Mouse (Mus musculus): ENCODE data around the gene D330020A13Rik. TPM values are rescaled to one million over a fixed set of nuclear protein-coding genes. Genes with fewer than 3 reads are reported as not detected.
A peak's percentile ranks its signal among the peaks of the same experiment; 100 is the strongest.
"Not testable (repeated sequence)": the region's sequence is repeated elsewhere in the genome, so short reads cannot be mapped to it uniquely, and the experiment has no call there.

The D330020A13Rik gene
- total RNA-seq (2021): under 1 TPM; 0.24 to 0.27 TPM
- long read RNA-seq, experiment 1: 0 reads
- long read RNA-seq, experiment 2: 0 reads

DNA sequence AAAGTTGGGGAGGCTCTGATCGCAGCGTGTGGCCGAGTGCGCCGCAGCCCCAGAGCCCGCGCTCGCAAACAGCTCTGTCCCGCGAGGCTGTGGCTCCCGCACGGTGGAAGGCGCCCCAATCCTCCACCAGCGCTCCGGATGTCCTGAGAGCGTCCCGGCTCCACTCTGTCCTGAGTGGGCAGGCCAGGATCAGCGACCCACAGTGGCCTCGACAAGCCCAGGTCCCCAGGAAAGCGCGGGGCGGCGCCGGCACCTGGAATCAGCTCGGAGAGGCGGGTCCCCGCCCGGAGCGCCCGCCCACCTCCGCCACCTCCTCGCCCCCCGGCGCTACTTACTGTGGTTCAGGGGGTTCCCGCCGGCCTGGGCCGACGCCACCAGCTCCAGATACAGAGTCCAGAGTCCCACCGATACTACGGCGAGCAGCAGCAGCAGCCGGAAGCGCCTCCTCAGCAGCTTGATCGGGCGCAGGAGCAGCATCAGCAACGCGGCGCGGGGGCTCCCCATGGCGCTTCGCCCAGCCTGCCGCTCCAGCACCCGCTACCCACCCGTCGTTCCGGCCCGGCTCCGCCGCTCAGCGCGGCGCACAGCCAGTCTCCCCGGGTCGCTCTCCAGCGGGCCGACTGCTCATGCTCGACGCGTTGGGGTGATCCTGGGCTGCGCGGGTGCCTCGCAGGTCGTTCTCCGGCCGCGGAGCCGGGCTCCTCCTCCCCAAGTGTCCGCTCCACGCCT is at the start of gene D330020A13Rik, which contains the start of gene B4galnt3:
Gene D330020A13Rik, plus strand, starts transcription at position 309 of the 729 bp plus-strand sequence.
Gene B4galnt3, minus strand, starts transcription at position 504 of the 729 bp plus-strand sequence.
- peak; percentile 59 for DNase-seq

DNA sequence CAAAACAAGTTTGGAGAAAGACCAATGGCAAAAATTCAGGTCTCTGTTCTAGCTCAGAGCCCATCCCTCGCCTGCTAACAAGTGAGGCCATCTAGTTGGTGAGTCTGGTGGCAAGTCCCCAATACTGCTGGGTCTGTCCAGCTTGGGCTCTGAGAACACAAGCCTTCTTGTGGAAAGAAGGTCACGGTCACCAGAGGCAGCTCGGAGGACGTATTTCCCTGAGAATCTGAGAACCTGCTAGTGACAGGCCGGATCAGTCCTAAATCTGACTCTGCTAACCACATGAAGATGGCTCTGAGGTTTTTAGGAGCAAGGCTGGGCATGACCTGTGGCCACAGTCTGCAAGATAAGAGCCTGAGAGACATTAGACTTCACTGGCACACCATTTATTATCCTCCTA is 47.5 kb upstream of the D330020A13Rik start:
- peak; percentile 13 for DNase-seq

DNA sequence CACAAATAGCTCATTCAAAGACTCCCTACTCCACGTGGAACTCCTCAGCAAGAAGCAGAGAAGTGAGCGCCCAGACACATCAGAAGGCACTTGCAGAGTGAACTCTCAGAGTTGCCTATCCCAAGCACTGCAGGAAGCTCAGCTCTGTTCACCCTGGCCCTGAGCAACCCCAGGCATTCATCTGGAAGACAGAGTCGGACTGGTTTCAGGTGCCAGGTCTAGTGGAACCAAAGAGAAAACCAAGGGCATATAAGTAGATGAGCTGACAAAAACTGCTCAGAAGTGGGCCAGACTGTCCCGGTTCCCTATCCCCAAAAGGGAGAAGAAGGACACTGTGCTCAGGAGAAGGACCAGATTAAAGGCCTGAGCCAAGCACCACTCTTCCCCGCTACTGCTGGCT is 44.3 kb upstream of the D330020A13Rik start:
- no peak for DNase-seq

DNA sequence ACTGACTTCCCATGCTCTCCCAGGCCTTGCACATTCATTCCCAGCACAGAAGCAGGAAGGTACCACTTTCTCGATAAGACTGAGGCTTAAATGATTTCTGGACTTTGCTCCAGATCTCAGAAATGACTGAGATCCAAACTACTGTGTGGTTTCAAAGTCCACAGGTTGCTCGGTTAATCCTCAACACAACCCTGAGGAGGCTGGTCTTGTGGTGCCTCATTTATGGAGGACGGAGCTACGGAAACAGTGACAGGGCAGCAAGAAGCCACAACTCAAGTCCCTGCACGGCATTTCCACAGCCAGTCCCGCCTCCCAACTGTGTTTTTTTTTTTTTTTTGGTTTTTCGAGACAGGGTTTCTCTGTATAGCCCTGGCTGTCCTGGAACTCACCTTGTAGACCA is 43.2 kb upstream of the D330020A13Rik start:
- no peak for DNase-seq

DNA sequence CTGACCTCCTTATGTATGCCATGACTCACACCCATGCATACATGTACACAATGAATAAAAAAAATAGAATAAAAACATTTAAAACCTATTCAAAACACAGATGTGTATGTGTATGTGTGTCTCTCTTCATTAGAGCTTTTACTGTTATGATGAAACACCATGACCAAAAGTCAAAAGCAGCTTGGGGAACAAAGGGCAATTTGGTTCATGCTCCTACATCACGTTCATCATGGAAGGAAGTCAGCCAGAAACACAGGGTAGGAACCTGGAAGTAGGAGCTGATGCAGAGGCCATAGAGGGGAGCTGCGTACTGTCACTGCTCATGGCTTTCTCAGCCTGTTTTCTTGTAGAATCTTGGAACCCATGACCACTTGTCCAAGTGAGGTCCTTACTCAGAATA is 41.4 kb upstream of the D330020A13Rik start:
- DNase-seq: no peak

DNA sequence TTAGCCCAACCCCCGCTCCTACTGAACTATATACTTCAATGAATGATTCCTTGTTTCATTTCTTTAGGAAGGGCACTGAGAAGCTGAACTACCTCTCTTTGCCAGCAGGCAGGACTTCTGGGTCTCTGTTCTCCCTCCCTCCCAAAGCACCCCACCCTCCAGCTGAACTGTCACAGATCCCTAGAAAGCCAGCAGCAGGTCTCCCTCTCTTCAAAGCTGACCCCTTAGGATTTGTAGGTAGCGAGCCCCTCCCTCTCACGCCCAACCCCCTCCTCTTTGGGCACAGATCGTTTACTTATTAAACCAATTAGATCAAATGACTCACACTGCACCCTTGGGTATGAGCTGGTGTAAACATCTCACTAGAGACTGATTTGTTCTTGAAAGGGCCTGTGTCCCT is 39.5 kb upstream of the D330020A13Rik start:
- no peak for DNase-seq

DNA sequence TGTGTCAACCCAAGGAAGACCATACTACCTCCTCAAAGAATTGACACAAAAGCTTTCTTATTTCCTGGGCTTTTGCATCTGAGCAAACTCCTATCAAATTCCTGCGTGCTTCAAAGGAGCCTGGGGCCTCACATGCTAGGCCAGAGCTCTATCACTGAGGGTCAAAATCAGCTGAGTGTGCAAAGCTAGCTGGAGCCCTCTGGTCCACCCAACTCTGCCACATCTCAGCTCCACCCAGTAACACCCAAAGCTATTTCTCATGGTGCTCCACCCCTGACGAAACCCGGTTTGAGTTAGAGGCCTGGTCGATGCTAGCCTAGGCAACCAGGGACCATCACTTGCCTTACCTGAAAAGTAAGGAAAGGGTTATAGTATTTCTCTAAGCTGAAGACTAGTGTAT is 39.0 kb upstream of the D330020A13Rik start:
- DNase-seq: no peak

DNA sequence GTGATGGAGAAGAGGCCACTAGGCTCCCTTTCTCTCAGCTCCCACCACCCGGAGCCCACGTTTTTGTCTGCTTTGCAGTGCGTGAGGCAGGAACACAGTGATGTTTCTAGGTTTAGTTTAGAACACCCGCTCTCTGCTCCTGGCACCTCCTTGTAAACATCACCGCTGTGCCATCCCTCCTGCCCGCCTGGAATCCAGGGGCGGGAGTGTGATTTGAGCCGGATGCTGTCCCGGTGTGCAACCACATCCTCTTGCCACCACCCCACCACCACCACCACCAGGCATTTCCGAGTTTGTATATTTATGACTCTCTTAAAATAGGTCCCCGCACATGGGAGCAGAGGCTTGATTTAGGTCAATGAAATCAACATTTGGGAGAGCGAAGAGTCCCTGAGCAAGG is 38.5 kb upstream of the D330020A13Rik start:
- DNase-seq: no peak

DNA sequence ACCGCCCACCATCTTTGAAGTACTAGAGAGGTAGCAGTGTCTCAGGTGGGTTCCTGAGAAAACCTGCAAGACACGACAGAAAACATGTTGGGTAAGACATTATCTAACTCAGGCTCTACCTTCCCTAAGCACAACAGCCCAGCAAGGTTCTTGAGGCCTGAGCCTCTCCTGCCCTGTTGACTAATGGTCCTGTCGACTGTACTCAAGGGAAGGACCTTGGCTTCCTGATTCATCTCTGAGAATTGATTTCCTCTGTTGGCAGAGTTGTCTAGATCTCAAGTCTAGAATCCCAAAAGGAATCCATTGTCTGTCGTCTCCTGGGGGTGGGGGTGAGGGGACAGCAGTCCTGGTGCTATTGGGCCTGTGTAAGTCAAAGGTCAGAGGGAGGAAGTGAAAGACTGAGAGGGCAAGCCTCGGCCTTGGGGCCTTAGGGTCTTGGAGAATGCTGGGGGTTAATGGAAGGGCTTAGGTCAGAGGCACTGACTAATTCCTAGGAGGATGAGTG is 37.7 kb upstream of the D330020A13Rik start:
- peak; percentile 31 for DNase-seq

DNA sequence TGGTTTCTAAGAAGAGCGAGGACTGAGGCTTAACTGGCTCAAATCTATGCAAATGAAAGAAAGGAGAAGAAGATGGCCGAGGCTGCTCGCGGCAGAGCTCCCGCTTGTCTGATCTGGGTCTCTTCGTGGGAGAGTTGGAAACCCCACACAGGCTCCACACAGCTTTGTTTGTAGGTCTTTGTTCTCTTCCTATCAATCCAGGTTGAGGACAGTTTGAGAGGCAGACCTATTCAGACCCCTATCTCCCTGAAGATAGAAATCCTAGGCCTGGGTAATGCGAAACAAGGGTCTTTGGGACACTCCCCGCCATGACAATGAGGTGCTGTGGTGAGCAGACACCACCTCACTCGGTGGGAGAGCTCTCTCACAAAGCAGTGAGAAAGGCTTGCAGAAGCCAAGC is 34.7 kb upstream of the D330020A13Rik start:
- DNase-seq: no peak

DNA sequence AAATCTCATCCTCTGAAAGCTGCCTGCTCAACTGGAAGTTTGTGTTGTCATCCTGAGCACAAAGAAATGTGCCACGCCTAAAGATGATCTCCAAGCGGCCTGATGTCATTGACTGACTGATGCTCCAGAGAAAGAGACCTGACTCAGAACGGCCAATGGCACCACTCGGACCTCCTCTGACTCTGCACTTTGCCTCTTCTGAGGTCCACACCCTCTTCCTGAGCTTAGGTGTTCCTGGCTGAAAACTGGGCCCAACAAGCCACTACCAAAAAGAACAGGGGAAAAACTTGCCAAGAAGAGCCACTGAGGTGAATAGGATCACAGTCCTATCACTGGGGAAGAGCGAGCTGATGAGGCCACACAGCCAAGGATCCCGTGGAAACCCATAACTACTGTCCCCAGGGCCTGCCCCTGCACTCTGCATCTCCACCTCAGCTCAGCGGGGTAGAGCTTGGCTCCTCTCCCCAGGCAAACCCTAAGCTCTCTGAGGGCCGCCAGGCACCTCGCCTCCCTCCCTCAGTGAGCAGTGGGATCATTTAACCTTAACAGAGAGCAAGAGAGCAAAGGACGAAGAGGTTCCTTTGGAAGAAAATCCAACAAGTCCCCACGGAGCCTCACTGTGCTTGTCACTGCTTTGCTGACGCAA is 31.2 kb upstream of the D330020A13Rik start:
- DNase-seq: no peak

DNA sequence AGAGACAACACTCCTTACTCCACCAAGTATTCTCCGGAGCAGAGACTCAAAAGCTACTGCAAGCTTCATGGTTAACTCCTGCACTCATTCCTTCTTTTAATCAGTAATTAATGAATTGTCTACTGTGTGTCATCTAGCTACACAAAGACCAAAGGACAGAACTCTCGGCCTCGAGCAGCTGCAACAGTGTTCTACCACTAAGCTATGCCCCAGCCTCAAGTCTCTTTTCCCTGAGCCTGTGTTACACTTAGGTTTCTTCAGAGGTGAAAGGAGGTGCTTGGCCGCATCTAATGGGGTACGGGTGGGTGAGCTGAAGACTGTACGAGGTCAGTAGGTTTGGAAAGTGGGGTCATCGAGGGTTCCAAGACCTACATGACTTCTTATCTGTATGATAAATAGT is 30.6 kb upstream of the D330020A13Rik start:
- no peak for DNase-seq

DNA sequence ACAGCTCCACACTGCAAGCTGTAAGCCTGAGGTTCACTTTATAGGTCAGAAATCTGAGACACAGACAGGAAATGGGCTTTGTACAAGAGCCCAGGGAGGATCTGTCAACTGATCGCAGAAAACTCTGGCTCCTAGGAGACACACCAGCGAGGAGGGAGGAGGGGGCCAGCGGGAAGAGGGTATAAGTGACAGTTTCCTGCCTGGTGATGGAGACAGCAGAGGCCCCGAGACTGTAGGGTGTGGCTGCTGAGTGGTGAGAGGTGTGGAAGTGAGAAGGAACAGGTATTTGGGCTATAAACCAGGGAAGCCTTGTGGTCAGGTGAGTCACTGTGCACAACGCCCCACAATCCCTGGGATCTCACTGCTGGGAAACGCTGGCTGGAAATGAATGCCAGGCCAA is 30.0 kb upstream of the D330020A13Rik start:
- DNase-seq: no peak

DNA sequence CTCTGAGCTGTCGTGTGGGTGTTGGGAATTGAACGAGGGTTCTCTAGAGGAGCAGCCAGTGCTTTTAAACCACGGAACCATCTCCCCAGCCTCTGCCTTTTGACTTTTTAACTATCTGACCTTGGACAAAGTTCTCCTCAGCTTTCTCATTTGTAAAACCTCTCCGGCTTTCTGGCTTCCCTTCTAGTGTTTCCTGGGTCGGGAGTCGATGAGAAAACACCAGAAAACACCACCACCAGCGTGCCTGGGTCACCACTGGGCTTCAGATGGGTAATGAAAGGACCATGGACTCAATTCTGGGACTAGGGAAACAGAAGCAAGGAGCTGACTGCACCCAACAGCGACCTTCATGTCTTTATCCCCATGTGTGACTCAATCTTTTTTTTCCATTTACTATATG is 20.0 kb upstream of the D330020A13Rik start:
- DNase-seq: no peak

DNA sequence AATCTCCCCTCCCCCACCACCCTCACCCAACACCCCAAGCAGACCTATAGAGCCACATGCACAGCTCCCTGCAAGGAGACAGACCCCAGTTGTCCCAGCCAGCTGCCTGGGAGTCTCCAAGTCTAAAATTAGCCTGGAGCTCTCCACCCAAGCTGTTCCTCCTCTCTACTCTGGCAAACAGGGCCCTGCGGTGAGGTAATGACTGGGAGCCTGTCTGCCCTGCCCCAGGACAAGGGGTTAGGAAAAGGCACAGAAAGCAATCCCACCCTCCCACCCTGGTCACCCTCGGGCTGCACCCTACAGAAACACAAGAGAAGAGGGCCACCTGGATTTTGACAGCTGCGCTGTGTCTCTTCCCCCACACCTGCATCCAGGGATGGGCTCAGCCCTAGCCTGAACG is 19.3 kb upstream of the D330020A13Rik start:
- DNase-seq: no peak

DNA sequence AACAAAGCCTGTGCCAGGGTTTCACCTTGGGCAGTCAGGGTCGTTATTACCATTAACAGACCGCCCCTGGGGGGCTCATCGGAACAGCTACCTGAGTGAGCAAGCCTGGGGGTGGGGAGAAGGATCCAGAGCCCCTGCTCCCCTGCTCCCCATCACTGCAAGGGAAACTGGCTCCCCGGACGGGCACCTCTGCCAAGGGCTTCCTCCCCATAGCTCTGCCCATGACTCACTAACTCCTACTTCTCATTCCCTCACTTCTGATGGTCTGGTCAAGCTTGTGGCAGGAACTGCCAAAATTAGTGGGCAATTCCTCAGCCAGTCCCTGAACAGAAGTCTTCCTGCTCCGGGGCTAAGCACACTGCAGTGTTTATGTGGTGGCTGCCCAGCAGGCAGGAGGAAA is 18.9 kb upstream of the D330020A13Rik start:
- peak; percentile 41 for DNase-seq

DNA sequence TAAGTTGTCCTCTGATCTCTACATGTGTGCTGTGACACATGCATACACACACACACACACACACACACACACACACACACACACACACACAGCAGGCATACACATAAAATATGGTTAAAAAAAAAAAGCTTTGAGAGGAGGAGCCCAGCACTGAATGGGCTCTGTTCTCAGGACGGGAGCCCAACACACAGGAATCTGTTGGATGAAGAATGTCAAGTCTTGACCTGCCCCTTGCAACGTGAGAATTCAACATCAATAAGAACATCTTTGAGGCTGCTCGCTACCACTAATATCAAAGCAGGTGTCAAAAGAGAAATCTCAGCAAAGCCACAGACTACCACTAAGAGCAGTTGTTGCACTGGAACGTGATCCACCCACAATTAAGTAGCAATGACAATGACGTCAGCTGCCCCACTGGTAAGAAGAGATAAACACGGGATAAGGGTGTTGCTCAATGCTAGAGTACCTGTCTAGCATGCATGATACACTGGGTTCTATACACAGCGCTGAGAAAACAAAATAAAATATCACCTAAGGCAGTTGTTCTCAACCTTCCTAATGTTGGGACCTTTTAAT is 17.2 kb upstream of the D330020A13Rik start:
- no peak for DNase-seq

DNA sequence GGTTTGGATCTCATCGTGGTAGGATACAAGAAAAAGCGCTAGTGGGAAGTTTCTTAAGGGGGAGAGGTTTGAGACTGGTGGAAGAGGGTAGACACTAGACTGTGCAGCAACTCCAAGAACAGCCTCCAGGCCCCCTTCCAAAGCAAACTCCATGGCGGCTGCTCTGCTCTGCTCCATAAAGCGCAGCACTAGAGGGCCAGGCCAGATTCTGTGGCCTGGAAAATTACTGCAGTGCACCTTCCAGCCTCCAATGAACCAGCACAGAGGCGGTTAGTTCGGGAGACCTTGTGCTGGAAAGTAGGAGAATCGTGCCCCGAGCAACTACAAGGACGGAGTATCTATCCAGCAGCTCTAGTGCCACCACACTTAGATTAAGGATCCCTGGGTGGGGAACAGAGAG is 6.9 kb upstream of the D330020A13Rik start:
- no peak for DNase-seq

DNA sequence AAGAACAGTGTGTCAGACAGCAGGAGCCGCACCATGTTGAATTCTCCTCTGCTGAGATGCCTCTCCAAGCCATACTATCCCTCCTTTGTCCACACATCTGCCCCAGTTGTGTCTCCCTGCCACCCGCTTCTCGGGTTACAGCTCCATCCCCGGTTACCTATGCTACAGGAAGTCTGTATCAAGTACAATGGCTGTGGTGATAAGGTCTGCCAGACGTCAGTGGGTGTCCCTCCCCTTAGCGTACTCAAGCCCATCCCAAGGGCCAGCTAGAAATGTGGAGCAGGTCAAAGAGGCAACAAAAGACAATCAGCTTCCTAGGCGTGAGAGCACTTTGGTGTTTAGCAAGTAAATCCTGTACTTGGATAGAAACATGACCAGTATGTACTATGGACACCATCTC is 5.6 kb upstream of the D330020A13Rik start:
- no peak for DNase-seq

DNA sequence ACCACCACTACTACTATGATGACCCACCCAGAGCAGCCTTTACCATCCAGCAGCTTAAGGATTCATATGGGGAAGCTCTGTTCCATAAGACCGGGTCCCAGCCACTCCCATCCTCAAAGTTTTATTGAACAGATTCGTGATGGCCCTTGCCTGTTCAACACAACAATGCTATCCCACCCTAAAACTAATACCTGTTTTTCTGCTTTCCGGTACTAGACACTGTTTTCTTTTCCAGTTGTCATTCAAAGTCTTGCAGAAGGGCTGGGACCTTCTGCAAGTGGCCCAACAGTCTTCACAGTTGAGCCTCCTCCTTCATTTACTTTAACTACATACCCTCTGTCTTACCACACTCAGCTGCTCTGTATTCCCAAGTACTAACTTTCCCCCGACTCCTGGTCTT is 4.7 kb upstream of the D330020A13Rik start:
- DNase-seq: no peak

DNA sequence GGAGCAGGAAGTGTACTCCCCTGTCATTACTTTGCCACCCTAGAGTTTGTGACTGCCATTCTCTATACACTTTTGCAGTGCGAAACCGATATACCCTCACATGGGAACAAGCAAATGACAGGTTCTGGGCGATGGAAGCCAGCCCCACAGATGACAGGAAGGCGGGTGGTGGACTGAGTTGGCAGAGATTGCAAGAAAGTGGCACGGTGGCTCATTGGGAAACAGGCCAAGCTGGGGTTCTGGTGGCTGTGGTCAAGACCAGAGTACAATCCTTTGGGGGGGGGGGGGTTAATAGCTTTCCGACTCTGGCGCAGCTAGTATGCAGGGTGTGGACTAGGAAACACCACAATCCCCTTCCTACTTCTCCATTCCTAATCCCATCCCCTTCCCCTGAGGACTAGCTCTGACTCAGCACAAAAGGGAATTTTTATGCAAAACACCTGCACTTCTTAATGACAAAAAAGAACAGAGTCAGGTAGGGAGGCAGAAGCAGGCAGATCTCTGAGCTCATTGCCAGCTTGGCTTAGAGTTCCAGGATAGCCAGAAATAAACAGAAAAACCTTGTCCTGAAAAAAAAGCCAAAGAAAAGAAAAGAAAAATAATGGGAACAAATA is 2.7 kb upstream of the D330020A13Rik start:
- no peak for DNase-seq

DNA sequence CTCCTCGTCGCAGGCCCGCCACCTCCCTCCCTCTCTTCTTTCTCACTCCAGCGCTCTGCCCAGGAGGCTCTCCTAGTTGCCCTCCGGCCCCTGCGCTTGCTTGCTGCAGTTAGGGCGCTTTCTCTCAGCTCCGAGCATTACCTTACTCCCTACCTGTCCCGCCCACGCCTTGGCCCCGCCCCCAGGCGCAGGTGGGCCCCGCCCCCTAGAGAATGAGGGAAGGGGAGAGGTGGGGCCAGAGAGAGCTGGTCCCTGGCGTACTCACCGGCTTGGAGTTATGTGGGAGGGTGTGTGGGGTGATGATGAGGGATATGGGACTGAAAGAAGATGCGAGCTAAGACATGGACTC is 595 bp downstream of the D330020A13Rik start:
- DNase-seq: no peak

DNA sequence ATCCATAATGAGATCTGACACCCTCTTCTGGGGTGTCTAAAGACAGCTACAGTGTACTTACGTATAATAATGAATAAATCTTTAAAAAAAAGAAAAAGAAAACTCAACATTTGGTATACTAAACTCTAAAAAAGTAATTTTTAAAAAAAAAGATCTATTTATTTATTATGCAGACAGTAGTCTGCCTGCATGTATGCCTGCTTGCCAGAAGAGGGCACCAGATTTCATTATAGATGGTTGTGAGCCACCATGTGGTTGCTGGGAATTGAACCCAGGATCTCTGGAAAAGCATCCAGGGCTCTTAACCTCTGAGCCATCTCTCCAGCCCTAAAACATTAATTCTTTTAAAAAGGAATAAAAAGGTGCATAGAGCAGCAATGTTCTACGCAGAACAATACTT is 2.4 kb downstream of the D330020A13Rik start:
- DNase-seq: not testable (repeated sequence)

Measured in adrenal gland, postnatal 10 days (tissue).